Mouse (Mus musculus): Measurements from ENCODE around the gene Lrrc52.

DNA sequence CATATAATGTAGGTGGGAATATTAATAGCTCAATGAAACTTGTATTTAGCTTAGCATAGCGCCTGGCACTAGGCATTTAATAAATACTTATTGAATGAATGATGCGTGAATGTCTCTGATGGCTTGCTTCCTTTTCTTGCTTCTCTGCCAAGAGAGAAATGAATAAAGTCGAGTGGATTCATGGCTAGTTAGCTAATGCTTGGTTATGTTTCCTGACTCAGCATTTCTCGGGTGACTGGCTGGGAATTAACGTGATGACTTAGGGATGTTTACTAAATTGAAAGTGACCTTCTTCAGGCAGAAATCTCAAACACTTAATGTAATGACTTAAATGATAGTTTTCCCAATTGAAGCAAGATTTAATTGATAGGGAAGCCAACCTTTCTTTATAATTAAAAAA lies 1.3 kb upstream of the Lrrc52 start:
- TF ChIP-seq CTCF (IDR thresholded peaks at IDR 0.05; ENCODE audit: borderline replicate concordance, insufficient read depth, low read length) (no peak), POLR2A (IDR thresholded peaks at IDR 0.05; ENCODE audit: low read depth, low read length) (no peak)

Measured in embryonic fibroblast, embryonic 13.5 days (primary cell).